Mouse (Mus musculus) myocyte (in vitro differentiated cells): ENCODE measurements around the gene Ranbp1.

Experiments
- MAX ChIP-seq: IDR thresholded peaks from one replicate; pipeline ENCODE4 v1.6.1; 2011; ENCODE audit warnings: low read depth, mild to moderate bottlenecking, control low read depth
- MYOD1 ChIP-seq, 3 experiments: IDR thresholded peaks; one replicate each; pipeline ENCODE4 v1.6.1; 2011; ENCODE audit warnings: control low read depth in 2 of 3, low read depth in 2 of 3, mild to moderate bottlenecking in 2 of 3, moderate library complexity in 1 of 3; ENCODE audit not compliant: insufficient read length in 2 of 3, control insufficient read depth in 1 of 3
- MYOG ChIP-seq, 3 experiments: IDR thresholded peaks; one replicate each; pipeline ENCODE4 v1.6.1; 2011; ENCODE audit warnings: control low read depth in 2 of 3, low read depth in 2 of 3, mild to moderate bottlenecking in 2 of 3; ENCODE audit not compliant: insufficient read length in 2 of 3, control insufficient read depth in 1 of 3, insufficient read depth in 1 of 3
- POLR2A ChIP-seq: IDR thresholded peaks from one replicate; pipeline ENCODE4 v1.6.1; 2011; ENCODE audit warnings: low read depth, mild to moderate bottlenecking, control low read depth, moderate library complexity; ENCODE audit not compliant: insufficient read length
- POLR2AphosphoS2 ChIP-seq: IDR thresholded peaks from one replicate; pipeline ENCODE4 v1.6.1; 2011; ENCODE audit warnings: low read depth, control low read depth; ENCODE audit not compliant: insufficient read length

DNA sequence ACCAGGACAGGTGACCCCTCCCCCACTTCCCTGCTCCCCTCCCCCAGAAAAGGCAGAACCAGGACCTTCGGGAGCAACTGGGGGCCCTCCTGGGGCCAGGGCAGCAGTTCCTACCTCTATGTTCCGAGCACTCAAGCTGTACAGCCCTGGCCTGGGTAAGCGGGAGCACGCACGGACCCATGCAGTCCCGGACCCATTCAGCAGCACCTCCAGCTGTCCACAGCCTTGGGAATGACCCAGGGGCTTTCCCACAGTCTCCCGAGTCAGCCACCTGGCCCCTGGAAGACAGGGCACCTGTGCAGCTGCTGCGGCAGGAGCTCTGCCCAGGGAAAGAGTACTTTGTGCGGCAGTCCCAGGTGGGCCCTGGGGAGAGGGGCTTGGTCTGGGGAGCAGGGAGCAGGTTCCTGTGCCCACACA, 29.9 kb downstream of the Ranbp1 start:
- TF ChIP-seq MAX (no peak), POLR2AphosphoS2 (no peak), POLR2A (no peak), MYOD1 (IDR thresholded peaks at IDR 0.05; ENCODE audit: control insufficient read depth in 1 of 3, insufficient read length in 2 of 3, low read depth in 2 of 3) (no peak), MYOG (IDR thresholded peaks at IDR 0.05; ENCODE audit: control insufficient read depth in 1 of 3, insufficient read depth in 1 of 3, insufficient read length in 2 of 3, low read depth in 2 of 3) (no peak)
